Mouse (Mus musculus) liver, postnatal 0 days (tissue): ENCODE results near the gene Gls2. TPM values are rescaled to one million over a fixed set of nuclear protein-coding genes. Genes with fewer than 3 reads are reported as not detected.
"Not testable (repeated sequence)": the region's sequence is repeated elsewhere in the genome, so short reads cannot be mapped to it uniquely, and the experiment has no call there.

Experiments
- ATAC-seq: fragments of 200-750 bp; cut with Nextera tagmentation; 2 replicates; pipeline ENCODE4 v1.8.0; 2017; ENCODE audit warnings: mild to moderate bottlenecking, moderate library complexity
- DNase-seq: peaks from one replicate; pipeline ENCODE4 v3.0.0-alpha.2; 2016
- H3K27ac ChIP-seq: fragments of 300-500 bp; sonication (generic); 2 replicates; pipeline ENCODE4 v1.5.1; 2014; ENCODE audit warnings: antibody characterized with exemption, moderate library complexity, mild to moderate bottlenecking, low read depth
- H3K27me3 ChIP-seq: fragments of 300-500 bp; sonication (generic); 2 replicates; pipeline ENCODE4 v1.6.1; 2014; ENCODE audit warnings: low read length, control low read depth, mixed read lengths; ENCODE audit not compliant: insufficient read depth
- H3K36me3 ChIP-seq: fragments of 300-500 bp; sonication (generic); replicated peaks from 2 replicates; pipeline ENCODE4 v1.6.1; 2014; ENCODE audit warnings: mild to moderate bottlenecking, control low read depth, low read length, moderate library complexity, mixed read lengths; ENCODE audit not compliant: insufficient read depth
- H3K4me1 ChIP-seq: fragments of 300-500 bp; sonication (generic); 2 replicates; pipeline ENCODE4 v1.6.1; 2014; ENCODE audit warnings: antibody characterized with exemption, mild to moderate bottlenecking, control low read depth; ENCODE audit not compliant: insufficient read depth
- H3K4me2 ChIP-seq: fragments of 300-500 bp; sonication (generic); 2 replicates; pipeline ENCODE4 v1.6.1; 2014; ENCODE audit warnings: low read depth, mild to moderate bottlenecking, low read length, moderate library complexity, mixed read lengths
- H3K4me3 ChIP-seq: fragments of 300-500 bp; sonication (generic); 2 replicates; pipeline ENCODE4 v1.5.1; 2014; ENCODE audit warnings: low read depth, low read length
- H3K9ac ChIP-seq: fragments of 300-500 bp; sonication (generic); replicated peaks from 2 replicates; pipeline ENCODE4 v1.6.1; 2014; ENCODE audit warnings: mild to moderate bottlenecking, moderate library complexity
- H3K9me3 ChIP-seq: fragments of 300-500 bp; sonication (generic); 2 replicates; pipeline ENCODE4 v1.6.1; 2016; ENCODE audit warnings: mild to moderate bottlenecking, control low read depth, low read length, mixed read lengths
- CTCF ChIP-seq: sonication (generic); IDR thresholded peaks from 2 replicates; pipeline ENCODE4 v1.5.1; 2016; ENCODE audit warnings: antibody characterized with exemption, low read depth
- EP300 ChIP-seq: IDR thresholded peaks from 2 replicates; pipeline ENCODE4 v1.6.1; 2016; ENCODE audit warnings: antibody characterized with exemption, low read depth, mild to moderate bottlenecking
- WGBS: fragments of 180-500 bp; shearing (Covaris S2); extraction: QIAGEN DNeasy Blood & Tissue Kit; methylation state at CpG from one replicate; pipeline ENCODE4 v1.1.7; 2014; ENCODE audit not compliant: insufficient replicate concordance; 5-methylcytosine and 5-hydroxymethylcytosine counted together
- polyA plus RNA-seq: library from polyadenylated mRNA; unstranded; fragments of >200 nt; fragmentation: Nextera tagmentation; extraction: Ambion mirVana; gene quantifications from 2 replicates; pipeline ENCODE4 v1.2.1, GENCODE M21; 2015

Gene Gls2
- polyA plus RNA-seq, 1 experiment from 2014 or later = 48.8 TPM

DNA sequence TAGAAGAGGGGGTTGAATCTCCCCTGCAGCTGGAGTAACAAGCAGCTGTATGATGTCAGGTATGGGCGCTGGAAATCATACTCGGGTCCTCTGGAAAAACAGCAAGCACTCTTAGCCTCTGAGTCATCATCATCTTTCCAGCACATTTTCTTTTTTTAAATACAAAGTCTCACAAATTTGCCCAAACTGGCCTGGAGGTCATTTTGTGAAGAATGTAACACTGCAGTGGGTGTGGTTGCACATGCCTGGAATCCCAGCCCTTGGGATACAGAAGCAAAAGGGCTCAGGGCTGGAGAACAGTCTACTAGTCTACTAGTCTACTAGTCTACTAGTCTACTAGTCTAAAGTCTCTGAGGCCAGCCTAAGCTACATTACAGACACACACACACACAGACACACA is 10.0 kb upstream of the Gls2 start:
- no peaks in the 10 kb centered on the region for H3K27me3 ChIP-seq
- H3K4me2 ChIP-seq = no peak overlapping the region
- H3K9ac ChIP-seq = no peak overlapping the region
- TF ChIP-seq EP300 (no peak), CTCF (no peak)
- no peak overlapping the region for H3K27ac ChIP-seq
- 80% methylated on average over 2 of the region's 2 CpGs for WGBS
- H3K4me1 ChIP-seq = peaks cover 7% of the 10 kb centered on the region
- no peak overlapping the region for H3K4me3 ChIP-seq
- no peaks in the 10 kb centered on the region for H3K9me3 ChIP-seq
- H3K36me3 ChIP-seq = no peaks in the 10 kb centered on the region
- DNase-seq (no peak), ATAC-seq (no peak)

DNA sequence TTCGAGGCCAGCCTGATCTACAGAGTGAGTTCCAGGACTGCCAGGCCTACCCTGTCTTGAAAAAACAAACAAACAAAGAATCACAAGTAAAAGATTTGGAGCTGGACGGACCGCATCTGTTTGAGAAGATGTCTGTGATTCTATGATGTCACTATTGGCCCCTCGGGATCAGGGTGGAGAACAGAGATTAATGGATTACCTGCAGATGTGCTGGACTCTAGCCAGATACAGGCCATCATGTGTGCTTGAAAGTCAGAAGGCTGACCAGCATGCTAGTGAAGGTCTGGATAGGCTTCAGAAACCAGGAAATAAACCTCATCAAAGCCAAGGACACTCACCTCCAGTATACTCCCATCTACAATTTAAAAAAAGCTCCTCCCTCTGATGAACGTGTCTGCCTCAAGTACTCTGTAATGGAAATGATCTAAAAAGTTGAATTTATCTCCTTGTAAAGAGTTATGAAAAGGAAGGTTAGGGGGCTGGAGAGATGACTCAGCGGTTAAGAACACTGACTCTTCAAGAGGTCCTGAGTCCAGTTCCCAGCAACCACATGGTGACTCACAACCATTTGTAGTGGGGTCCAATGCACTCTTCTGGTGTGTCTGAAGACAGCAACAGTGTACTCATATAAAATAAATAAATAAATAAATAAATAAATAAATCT is 8.8 kb upstream of the Gls2 start:
- no peak overlapping the region for H3K27ac ChIP-seq
- no peaks in the 10 kb centered on the region for H3K27me3 ChIP-seq
- no peak for TF ChIP-seq CTCF
- no peak for TF ChIP-seq EP300
- 66% methylated on average over 6 of the region's 6 CpGs for whole genome bisulfite sequencing
- DNase-seq (no peak), ATAC-seq (no peak)
- no peak overlapping the region for H3K4me2 ChIP-seq
- no peaks in the 10 kb centered on the region for H3K36me3 ChIP-seq
- H3K4me1 ChIP-seq = peaks cover 7% of the 10 kb centered on the region
- H3K9ac ChIP-seq = no peak overlapping the region
- no peaks in the 10 kb centered on the region for H3K9me3 ChIP-seq
- H3K4me3 ChIP-seq = no peak overlapping the region

DNA sequence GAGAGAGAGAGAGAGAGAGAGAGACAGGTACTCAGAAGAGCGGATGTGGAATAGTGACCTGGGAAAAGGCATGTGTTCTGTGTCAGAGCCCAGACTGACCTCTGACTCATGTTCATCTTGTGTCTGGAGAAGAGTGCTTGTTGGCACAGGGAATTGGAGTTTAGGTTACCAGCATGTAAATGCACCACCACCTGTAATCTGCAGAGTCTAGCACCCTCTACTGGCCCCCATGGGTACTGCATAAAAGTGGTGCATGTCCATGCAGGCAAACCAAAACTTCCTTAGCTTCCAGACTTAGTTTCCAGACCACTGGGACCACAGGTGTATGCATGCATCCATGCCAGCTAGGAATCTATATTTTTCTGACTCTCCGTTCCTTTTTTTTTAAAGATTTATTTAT is 8.3 kb upstream of the Gls2 start:
- H3K4me1 ChIP-seq = peaks cover 7% of the 10 kb centered on the region

DNA sequence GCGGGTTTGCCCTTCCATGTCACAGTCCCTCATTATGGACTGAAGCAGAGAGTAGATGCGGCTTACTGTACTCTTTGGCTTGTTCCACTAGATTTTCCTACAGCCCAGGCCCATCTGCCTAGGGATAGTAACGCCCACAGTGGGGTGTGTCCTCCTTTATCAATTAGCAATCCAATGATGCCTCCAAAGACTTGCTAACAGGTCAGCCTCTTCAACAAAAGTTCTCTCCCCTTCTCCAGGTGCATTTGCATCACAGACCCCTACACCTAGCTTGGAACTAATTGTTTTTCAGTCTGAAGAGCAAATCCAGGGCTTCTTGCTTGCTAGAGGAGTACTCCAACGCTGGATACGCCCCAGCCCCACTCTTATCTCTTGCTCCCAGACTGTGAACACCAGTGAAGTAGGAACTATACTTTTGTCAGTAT is 7.1 kb upstream of the Gls2 start:
- H3K4me2 ChIP-seq = peak overlapping the region; percentile 52
- H3K9ac ChIP-seq = 0 out of 2 replicates have a peak overlapping the region, but pooled peaks have one; percentile 3
- WGBS = 61% methylated on average over 5 of the region's 5 CpGs
- no peaks in the 10 kb centered on the region for H3K9me3 ChIP-seq
- H3K4me3 ChIP-seq = no peak overlapping the region
- ATAC-seq = peak; percentile 85
- no peaks in the 10 kb centered on the region for H3K36me3 ChIP-seq
- H3K4me1 ChIP-seq = peaks cover 7% of the 10 kb centered on the region
- peak; percentile 52 for DNase-seq
- TF ChIP-seq CTCF (no peak), EP300 (peak; percentile 63; the same call in 1 of the 2 replicates)
- peak overlapping the region; percentile 56 for H3K27ac ChIP-seq
- no peaks in the 10 kb centered on the region for H3K27me3 ChIP-seq

More for the DNA sequence above, 8.3 kb upstream of the Gls2 start:
- Histone ChIP-seq H3K4me3 (no peak overlapping the region), H3K9me3 (no peaks in the 10 kb centered on the region), H3K27ac (no peak overlapping the region), H3K4me2 (no peak overlapping the region), H3K9ac (no peak overlapping the region), H3K27me3 (no peaks in the 10 kb centered on the region), H3K36me3 (no peaks in the 10 kb centered on the region)
- 43% methylated on average over 2 of the region's 2 CpGs for WGBS
- peak; percentile 92 for DNase-seq
- ATAC-seq = peak; percentile 59
- TF ChIP-seq EP300 = no peak
- TF ChIP-seq CTCF = peak; percentile 99

DNA sequence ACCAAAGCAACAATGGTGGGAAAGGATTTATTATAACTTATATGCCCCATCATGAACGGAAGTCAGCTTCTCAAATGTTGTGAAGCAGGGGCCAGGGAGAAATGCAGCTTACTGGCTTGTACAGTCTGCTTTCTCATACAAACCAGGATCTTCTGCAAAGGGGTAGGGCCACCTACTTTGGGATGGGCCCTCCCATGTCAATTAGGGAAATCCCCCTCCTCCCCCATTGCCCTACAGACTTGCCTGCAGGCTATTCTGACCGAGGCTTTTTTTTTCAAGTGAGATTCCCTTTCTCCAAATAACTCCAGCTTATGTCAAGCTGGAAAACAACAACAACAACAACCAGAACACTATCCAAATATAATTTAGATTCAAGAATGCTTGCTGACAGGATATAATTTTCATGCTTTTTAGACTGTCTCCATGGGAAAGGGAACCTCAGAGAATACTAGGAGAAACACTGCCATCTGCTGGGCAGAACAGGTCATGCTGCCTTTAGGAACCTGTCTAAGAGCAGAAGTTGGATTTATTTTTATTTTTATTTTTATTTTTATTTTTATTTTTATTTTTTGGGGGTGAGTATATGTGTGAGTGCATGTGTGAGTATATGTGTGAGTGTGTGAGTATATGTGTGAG is 5.9 kb upstream of the Gls2 start:
- TF ChIP-seq CTCF = peak; percentile 89
- TF ChIP-seq EP300 = no peak
- 57% methylated on average over 2 of the region's 2 CpGs for WGBS
- H3K27ac ChIP-seq = no peak overlapping the region

DNA sequence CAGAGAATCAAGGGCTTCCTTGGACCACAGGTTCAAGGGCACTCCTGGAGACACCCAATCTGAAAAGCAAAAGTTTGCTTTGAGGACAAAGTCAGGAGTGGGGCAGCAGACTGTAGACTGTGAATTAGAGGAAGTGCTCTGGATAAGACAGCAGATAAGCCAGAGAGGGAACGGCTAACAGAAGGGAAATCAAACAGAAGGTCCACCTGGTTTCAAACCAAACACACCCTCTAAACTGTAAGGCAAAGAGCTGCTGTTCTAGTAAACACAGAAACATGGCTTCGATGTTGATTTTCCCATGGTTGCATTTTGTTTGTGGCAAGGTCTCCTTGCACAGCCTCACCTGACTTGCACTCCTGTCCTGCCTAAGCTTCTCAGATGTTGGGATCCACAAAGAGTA is 2.8 kb upstream of the Gls2 start:
- Histone ChIP-seq H3K9ac (no peak overlapping the region), H3K4me1 (peaks cover 8% of the 10 kb centered on the region), H3K27ac (no peak overlapping the region), H3K9me3 (no peaks in the 10 kb centered on the region), H3K4me2 (no peak overlapping the region), H3K27me3 (peaks cover 18% of the 10 kb centered on the region), H3K36me3 (no peaks in the 10 kb centered on the region), H3K4me3 (no peak overlapping the region)
- no peak for TF ChIP-seq EP300
- no peak for DNase-seq
- WGBS = 30% methylated on average over 2 of the region's 2 CpGs
- no peak for ATAC-seq

More for the DNA sequence above, 5.9 kb upstream of the Gls2 start:
- Histone ChIP-seq H3K9me3 (no peaks in the 10 kb centered on the region), H3K9ac (no peak overlapping the region), H3K4me1 (peaks cover 3% of the 10 kb centered on the region; the same call in 1 of the 2 replicates), H3K4me3 (no peak overlapping the region), H3K4me2 (no peak overlapping the region), H3K27me3 (no peaks in the 10 kb centered on the region), H3K36me3 (no peaks in the 10 kb centered on the region)
- DNase-seq = peak; percentile 82
- no peak for ATAC-seq

DNA sequence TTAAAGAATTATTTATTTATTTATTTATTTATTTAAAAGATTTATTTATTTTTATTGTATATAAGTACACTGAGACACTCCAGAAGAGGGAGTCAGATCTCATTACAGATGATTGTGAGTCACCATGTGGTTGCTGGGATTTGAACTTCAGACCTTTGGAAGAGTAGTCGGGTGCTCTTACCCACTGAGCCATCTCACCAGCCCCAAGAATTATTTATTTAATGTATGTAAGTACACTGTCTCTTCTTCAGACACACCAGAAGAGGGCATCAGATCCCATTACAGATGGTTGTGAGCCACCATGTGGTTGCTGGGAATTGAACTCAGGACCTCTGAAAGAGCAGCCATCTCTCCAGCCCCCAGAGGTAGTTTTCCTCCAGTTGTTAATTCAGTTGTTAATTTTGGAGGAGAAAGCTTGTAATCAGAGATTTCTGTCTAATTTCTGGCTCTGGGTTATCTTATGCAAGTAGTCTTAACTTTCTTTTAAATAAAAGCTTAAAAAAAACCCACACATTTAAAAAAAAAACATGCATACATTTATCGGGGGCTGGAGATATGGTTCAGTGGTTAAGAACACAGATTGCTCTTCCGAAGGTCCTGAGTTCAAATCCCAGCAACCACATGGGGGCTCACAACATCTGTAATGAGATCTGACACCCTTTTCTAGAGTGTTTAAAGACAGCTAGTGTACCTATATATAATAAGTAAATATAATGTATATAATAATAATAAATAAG is 2.1 kb upstream of the Gls2 start:
- not testable (repeated sequence) for DNase-seq, H3K4me2 ChIP-seq, H3K27ac ChIP-seq, H3K36me3 ChIP-seq, ATAC-seq, H3K4me1 ChIP-seq, H3K9me3 ChIP-seq, H3K9ac ChIP-seq, H3K4me3 ChIP-seq
- WGBS = 77% methylated on average over 3 of the region's 3 CpGs
- peaks cover 22% of the 10 kb centered on the region for H3K27me3 ChIP-seq
